Mouse (Mus musculus) heart, postnatal 36 days (tissue): ENCODE data around the gene Plgrkt. TPM values are rescaled to one million over a fixed set of nuclear protein-coding genes. Genes with fewer than 3 reads are reported as not detected.

Experiments
- DNase-seq, 2 experiments: peaks; one replicate each; pipeline ENCODE4 v3.0.0; 2021 to 2022
- intact Hi-C: fragments of 180-260 bp; cut with DNase I; formaldehyde crosslinking; loops from one replicate; pipeline ENCODE4 v1.15.1; 2025
- total RNA-seq, 2 experiments: library from RNA; stranded (reverse); gene quantifications; 2 replicates each; pipeline ENCODE4 v1.2.3; 2021

The Plgrkt gene
- total RNA-seq, 2 experiments from 2014 or later = 26.6 to 27.9 TPM

DNA sequence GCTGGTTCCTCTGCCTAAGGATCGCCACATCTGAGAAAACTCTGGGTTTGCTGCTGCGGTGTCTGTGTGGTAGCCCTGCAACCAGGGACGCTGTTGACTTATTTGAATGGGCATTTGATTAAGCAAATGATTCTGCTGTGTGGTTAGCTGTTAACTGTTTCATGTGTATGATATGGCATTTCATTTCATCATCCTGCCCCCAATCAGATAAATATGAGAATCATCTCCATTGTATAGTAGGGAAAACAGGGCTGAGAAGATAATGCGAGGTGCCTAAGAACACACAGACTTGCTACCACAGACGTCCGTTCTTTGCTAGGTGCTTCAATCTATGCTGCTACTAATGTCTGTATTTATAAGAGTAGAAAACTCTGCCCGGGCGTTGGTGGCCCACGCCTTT lies 17.2 kb upstream of the Plgrkt start:
- no peak for DNase-seq
- intact Hi-C loops = no loop called here

DNA sequence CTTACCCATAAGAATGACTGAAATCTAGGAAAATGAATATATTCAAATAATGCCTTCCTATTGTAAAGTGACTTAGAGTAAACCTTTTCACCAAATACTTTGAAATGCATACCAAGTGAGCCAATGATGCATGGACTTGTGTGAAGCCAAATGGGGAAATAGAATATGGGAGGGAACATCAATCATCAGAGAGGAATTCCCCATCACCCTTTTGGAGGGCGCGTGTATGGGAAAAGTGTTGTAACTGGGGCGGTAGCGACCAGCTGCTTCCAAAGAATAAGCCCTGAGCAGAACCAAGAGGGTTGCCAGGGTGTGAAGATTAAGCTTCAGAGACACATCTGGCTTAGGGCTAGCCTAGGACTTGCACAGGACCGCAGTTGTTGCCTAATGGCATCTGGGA lies 16.2 kb upstream of the Plgrkt start:
- intact Hi-C loops = no loop called here
- DNase-seq = no peak

GRCm38 (mm10) chr19:29379839-29380603 lies 12.8 kb upstream of the Plgrkt start:
- DNase-seq = no peak
- intact Hi-C loops = no loop called here

GRCm38 (mm10) chr19:29376382-29376781 lies 9.2 kb upstream of the Plgrkt start:
- intact Hi-C loops = no loop called here

DNA sequence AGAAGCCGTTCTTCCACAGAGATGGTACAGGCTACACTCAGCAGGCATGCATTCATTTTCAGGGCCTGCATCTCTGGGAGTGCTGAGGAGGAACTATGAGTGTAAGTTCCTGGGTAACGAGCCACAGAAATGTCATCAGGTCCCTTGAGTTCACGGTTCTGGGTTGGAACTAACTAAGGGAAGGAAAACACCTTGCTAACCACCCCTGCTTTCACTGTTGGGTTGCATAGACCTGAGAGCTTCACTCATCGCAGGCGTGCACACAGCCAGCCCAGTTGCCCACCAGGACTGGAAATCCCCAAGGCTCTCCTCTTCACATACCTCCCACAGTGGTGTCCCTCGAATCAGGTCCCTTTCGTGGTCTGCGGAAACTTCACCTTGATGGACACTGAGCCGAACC lies 7.8 kb upstream of the Plgrkt start:
- intact Hi-C loops = loop anchor here (5.0 kb wide), 1 partner anchor 42 kb away; no protein-coding TSS in a partner anchor
- no peak for DNase-seq

More at GRCm38 (mm10) chr19:29376382-29376781, 9.2 kb upstream of the Plgrkt start:
- no peak for DNase-seq

GRCm38 (mm10) chr19:29373438-29373837 lies 6.2 kb upstream of the Plgrkt start:
- no peak for DNase-seq
- intact Hi-C loops = loop anchor here (5.0 kb wide), 1 partner anchor 44 kb away; no protein-coding TSS in a partner anchor

DNA sequence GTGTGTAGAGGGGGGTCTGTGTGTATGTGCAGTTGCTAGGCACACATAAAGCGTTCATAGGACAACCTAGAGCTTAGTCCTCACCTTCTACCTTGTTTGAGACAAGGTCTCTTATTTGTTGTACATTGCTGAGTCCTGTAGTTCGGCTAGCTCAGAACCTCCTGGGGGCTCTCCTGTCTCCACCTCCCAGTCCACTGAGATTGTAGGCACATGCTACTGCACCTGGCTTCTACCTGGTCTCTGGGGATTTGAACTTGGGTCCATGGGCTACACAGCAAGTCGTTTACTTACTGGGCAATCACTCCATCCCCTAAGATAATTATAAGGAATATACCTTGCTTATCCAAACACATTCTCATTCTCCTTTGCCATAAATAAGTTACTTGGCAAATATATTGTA lies 5.4 kb upstream of the Plgrkt start:
- DNase-seq = no peak
- intact Hi-C loops = loop anchor here (5.0 kb wide), 1 partner anchor 45 kb away; no protein-coding TSS in a partner anchor

DNA sequence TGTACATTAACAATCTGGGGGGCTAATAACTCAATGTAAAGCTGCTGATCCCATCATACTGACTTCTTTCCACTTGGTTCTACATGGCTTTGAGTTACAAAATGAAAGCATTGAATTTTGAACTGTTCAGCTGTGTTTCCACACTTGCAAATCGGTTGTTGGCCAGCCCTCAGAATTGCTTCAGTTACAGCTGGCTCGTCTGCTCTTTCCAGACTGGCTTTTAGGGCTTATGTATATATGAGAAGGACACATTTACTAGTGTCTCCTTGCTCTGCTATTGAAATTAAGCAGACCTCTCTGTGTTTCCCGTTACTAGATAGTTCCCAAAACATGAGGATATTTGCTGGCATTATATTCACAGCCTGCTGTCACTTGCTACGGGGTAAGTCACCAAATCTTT lies 4.9 kb upstream of the Plgrkt start:
- peak in 1 of 2 experiments; percentile 28 for DNase-seq
- intact Hi-C loops = loop anchor here (5.0 kb wide), 1 partner anchor 45 kb away; no protein-coding TSS in a partner anchor

DNA sequence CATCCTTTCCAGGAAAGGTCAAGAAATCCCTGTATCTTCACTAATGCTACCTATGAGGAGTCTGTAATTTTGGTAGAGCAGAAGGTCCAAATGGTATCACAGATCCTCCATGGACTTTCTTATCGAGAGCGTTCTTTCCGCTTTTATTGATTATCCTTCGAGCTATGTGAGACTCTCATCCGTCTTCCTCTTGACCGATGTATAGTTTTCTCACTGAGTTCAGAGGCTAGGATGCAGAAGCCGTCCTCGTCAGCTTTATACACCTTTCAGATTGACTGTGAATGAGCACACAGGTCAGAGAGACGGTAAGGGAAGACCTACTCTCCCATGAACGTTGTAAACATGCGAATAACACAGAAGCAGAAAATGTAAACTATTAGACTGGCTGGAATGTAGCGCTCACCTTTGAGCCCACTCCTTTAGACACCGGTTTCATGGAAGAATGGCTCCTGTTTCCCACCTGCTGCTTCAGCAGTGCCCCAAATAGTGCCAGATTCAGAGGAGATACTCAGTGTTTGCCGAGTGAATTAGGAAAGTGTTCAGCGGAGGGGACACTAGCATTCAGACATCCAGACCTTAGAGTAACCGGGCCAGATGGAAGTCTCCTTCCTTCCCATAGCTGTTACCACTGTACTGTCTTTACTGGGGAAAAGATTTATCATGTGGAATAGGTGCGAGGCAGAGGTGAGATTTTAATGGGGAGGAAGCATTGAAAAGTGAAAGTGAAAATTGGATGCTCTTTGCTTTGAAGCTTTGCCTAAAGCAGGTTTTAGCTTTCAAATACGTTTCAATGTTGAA lies 4.3 kb upstream of the Plgrkt start:
- DNase-seq = no peak
- intact Hi-C loops = loop anchor here (5.0 kb wide), 1 partner anchor 46 kb away; no protein-coding TSS in a partner anchor

DNA sequence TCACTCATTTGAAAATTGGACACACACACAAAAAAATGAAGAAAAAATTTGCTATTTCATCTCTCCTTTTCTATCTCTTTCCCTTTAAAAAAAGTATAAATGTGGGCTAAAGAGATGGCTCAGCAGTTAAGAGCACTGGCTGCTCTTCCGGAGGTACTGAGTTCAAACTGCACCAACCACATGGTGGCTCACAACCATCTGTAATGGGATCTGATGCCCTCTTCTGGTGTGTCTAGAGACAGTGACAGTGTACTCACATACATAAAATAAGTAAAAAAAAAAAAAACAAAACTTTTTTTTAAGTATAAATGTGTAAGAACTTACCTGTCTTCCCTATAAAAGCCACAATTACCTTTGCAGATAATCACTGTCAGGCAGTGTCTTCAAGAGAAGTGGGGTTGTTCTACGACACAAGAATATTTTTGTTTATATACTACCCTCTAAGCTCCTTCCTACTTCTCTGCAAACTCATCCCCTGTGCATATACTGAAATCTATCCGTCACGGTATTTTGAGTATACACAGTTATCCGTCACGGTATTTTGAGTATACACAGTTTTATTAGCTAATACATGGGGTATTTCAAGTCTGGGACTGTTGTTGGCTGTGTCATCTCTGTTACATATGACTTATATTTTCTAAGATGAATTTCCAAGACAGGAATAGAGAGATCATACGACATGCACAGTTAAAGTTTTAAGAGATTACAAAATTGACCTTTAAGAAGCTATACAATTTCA lies 3.5 kb upstream of the Plgrkt start:
- DNase-seq = no peak
- intact Hi-C loops = loop anchor here (5.0 kb wide), 1 partner anchor 47 kb away; no protein-coding TSS in a partner anchor

- DNase-seq = no peak
- intact Hi-C loops = loop anchor here (5.0 kb wide), 1 partner anchor 47 kb away; no protein-coding TSS in a partner anchor
These were observed 2.9 kb upstream of the Plgrkt start for GRCm38 (mm10) chr19:29370112-29370511.

- no peak for DNase-seq
- intact Hi-C loops = no loop called here
These were observed 1.6 kb upstream of the Plgrkt start for GRCm38 (mm10) chr19:29368671-29369309.

- no peak for DNase-seq
- intact Hi-C loops = no loop called here
These were observed 851 bp upstream of the Plgrkt start for GRCm38 (mm10) chr19:29368041-29368440.

DNA sequence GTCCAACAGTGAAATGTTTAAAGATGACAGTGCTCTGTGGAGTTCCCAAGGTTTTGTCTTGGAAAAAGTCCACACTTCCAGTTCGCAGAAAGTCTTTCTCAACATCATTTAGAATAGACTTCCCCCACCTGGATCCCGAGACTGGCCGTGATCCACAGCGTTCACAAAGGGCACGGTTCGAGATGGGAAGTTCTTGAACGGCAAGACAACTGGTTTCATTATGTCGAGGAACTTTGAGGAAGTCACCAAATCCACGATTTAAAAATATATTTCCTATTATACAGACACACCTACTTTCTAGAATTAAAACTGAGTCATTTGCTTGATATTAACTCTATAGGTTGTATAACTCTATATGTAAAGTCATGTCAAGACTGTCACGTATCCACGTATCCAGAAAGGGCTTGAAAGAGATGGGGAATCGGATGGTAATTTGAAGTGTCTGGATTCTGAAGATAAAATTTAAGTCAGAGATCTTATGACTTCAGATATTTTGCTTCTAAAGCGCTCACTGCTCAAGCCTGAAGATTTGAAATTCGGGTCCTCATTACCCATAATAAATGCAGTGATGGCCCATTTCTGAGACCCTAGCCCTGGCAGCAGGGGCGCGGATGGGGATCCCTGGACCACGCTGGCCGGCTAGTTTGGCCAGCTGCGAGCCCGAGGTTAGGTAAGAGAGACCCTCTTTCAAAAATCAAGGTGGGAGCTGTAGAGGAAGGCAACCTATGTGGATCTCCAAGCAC lies 793 bp downstream of the Plgrkt start:
- DNase-seq = no peak
- intact Hi-C loops = no loop called here

DNA sequence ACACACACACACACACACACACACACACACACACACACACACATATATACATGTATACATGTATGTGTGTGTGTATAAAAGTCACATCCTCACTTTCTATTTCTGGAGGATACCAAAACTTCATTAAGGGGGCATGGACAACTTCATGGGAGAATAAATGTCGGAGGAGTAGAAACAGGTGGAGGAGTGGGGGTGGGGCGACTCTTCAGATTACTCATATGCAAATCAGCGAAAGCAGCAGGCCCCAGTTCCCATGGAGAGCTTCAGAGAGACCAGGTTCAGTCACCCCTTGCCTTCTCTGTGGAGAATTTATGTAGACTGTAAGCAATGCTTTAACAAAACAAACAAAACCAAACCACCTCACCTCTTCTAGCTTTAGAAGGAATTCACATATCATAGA lies 2.1 kb downstream of the Plgrkt start:
- intact Hi-C loops = no loop called here

DNA sequence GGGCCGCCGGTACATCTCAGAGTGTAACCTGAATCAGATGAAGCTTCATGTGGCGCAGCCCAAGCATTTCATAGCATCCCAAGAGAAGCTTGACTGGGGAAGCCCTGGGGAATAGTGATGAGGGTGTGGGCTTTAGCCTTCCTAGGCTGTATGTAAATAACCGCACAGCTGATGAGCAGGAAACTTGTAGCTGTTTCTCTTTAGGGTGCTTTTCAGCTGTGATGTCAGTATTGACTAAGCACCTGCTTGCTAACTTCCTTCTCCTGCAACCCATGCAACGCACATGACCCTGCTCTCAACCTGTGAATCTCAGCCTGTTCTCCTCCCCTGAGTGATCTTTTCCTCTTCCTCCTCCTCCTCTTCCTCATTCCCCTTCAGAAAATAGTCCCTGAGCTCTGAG lies 3.1 kb downstream of the Plgrkt start:
- no peak for DNase-seq
- intact Hi-C loops = no loop called here

More for the DNA sequence above, 2.1 kb downstream of the Plgrkt start:
- DNase-seq = no peak

GRCm38 (mm10) chr19:29363557-29363956 lies 3.6 kb downstream of the Plgrkt start:
- intact Hi-C loops = no loop called here
- DNase-seq = no peak

- intact Hi-C loops = no loop called here
- DNase-seq = no peak
These were observed 4.8 kb downstream of the Plgrkt start for GRCm38 (mm10) chr19:29362173-29362930.
